Mouse (Mus musculus) 3134 (cell line): Measurements from ENCODE around the gene Arid2.

Experiments used
- DNase-seq: peaks from one replicate; pipeline ENCODE4 v3.0.0-alpha.2; 2011; ENCODE audit warnings: low spot score; ENCODE audit not compliant: insufficient read length; ENCODE audit errors: extremely low read depth

Gene Arid2

DNA sequence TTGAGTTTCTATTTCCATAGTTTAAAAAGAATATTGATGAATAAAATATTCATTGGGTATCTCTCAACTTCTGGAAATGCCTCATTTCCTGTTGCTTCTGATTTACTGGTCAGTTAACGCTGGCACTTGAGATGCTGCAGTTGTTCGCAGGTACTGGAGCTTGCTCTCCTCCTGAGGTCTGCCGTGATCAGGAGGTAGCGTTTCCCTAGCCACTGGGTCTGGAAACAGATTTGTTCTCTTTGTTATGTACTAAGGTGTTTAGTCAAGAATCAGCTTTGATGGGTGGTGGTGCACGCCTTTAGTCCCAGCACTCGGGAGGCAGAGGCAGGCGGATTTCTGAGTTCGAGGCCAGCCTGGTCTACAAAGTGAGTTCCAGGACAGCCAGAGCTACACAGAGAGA is 54.8 kb downstream of the Arid2 start:
- DNase-seq: no peak

DNA sequence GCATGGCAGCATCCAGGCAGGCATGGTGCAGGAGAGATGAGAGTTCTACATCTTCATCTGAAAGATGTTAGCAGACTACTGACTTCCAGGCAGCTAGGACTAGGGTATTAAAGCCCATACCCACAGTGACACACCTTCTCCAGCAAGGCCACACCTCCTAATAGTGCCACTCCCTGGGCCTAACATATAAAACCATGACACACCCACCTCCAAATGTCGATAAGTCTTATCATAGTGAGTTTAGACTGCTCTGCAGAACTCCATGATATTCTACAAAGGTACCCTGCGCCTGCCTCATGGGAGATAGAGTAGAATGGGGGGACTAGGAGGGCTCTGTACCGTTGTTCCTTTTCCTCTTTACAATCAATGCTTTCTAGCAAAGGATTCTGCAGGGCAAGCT is 55.6 kb downstream of the Arid2 start:
- no peak for DNase-seq

DNA sequence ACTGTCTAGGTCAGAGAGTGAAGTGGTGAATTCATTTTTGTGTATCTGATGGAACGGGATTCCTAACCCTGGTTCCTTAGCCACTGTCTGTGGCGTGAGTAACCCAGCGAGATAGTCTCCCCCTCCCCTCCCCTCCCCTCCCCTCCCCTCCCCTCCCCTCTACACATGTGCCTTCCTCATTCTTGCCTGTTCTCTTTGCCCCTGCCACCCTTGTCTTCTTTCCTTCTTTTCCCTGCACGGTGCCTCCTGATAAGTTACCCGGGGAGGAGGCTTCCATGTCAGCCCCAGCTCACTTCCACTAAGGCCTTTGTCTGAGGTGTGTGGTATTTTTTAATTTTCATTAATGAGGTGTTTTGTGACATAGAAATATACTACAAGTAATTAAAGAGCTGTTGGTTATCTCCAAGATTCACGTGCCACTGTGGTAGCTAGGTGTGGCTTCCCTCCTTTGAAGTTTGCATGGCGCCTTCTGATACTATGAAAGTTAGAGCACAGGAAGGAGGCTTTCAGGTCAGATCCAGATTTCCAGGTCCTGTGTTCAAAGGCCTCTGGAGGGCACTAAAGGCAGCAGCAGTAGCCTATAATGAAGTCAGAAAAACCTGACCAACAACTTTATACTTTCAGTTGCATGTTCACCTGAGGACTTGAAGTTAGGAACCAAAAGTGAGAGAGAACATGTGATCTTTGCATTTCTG is 57.4 kb downstream of the Arid2 start:
- no peak for DNase-seq

DNA sequence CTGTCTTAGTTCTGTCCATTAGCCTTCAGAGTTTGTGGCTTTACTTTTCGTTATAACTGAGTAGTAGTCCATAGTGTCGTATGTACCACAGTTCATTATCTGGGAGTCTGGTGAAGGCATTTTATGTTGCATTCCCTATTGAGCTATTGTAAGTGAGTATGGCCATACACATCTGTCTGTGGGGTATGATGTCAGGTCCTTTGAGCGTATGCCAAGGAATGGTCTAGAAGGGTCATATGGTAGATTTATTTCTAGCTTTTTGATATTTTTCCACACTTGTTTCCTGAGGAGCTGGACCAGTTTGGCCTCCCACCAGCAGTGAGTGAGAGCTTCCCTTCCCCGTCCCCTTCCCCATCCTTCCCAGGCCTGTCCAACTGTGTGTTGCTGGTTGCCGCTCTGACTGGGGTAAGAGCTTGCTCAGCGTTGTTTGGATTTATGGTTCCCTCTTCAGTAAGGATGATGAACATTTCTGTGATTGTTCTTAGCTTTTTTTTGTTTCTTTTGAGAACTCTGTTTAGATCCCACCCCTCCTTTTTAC is 58.1 kb downstream of the Arid2 start:
- no peak for DNase-seq

DNA sequence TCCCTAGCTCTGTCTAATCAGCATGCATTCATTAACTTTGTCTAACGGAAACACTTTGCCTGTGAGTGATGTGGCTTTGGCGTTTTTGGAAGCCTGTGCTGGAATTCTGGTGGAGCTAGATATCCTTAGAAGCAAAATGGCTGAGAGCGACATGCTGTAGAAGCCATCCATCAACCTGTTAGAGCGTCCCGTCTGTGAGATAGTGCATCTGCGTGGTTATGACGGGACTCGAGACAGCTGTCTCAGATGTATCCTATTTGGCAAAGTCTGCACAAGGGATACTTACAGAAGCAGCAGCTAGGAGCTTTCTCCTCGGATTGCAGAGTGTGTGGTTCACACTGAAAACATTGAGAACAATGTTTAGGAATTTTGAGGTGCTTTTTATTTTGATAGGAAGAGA is 64.1 kb downstream of the Arid2 start:
- no peak for DNase-seq

DNA sequence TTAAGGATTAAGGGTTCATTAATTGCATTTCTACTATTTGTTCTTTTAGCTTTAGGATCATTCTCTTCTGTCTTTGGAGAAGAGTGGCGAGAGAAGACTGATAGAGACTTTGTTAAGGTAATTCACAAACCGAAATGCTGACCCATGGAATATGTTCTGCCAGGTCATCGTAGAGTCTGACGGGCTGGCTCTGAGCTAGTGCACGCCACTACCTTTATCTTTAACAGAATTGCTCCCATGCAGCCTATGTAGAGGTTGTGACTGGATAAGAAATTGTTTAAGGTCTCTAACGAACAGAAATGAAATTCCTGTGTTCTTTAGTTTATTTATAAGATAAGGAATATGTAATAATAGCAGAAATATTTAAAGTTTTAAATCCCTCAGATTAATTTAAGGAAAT is 71.6 kb downstream of the Arid2 start:
- no peak for DNase-seq

DNA sequence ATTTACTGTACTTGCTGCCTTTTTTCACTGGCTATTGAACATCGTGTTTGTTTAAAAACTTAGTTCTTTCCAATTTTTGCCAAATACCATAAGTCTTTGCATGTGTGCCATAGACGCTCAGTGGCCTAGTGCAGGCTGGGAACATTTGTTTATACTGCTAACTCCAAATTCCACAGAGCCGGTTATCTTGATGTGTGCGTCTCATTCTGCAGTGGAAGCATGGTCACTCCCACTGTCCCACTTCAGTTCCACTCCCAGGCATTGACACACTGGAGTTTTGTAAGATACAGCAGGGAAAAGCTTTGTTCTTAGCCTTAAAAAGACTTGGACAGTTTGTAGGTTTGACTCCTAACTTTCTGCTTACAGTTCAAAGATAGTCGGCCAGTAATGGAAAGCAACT is 73.3 kb downstream of the Arid2 start:
- no peak for DNase-seq

DNA sequence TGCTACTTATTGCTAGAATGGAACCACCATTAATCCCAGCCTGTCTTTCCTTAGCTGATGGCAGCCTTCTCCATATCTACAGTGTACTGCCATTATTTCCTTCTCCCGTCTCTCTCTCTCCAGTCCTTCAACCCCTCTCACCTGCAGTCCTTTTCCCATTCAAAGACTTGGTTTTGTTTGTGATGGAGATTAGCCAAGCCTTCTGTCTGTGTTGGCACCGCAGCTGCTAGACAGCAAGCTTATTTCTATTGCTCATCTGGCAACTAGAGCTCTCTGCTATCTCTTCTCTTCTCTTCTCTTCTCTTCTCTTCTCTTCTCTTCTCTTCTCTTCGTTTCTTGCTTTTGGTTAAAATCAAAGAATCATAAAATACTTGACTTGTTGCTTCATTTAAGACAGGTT is 78.0 kb downstream of the Arid2 start:
- DNase-seq: no peak

DNA sequence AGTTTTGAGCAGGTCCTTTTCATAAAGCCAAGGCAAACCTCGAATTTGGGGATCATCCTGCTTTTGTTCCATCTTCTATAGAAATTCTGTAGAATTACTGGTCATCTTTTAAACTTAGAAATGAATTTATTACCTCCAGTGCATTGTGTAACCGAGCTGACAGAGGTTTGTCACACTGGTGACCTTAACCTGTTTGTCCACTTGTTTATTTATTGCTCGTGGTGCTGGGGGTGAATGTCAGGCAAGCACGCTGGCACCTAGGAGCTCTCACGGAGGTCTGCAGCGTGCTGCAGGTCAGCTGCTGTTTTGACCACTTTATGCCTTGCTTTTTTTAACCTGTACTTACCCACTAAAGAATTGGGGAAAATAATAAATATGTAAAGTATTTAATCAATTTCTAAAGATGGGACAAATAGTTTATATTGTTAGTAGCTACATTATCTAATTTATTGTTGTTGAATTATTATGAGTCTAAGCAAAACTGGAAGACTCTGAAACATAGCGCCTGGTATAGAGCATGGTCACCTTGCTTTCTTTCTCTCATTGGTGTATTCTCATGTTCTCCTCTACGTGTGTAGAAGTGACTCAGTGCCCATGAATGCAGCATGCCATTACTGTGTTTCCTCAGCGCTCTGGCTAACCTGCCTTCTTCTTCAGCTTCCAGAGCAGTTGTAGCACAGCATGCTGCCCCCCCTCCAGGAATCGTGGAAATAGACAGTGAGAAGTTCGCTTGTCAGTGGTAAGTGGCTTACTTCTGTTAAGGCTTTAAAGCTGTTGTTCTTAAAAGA is 79.1 kb downstream of the Arid2 start:
- no peak for DNase-seq

DNA sequence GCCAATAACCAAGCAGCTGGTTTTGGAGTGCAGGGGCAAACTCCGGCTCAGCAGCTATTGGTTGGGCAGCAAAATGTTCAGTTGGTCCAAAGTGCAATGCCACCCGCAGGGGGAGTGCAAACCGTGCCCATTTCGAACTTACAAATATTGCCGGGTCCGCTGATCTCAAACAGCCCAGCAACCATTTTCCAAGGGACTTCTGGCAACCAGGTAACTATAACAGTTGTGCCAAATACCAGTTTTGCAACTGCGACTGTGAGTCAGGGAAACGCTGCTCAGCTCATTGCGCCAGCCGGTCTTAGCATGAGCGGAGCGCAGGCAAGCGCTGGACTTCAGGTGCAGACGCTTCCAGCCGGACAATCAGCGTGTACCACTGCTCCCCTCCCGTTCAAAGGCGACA is 84.0 kb downstream of the Arid2 start:
- DNase-seq: no peak

DNA sequence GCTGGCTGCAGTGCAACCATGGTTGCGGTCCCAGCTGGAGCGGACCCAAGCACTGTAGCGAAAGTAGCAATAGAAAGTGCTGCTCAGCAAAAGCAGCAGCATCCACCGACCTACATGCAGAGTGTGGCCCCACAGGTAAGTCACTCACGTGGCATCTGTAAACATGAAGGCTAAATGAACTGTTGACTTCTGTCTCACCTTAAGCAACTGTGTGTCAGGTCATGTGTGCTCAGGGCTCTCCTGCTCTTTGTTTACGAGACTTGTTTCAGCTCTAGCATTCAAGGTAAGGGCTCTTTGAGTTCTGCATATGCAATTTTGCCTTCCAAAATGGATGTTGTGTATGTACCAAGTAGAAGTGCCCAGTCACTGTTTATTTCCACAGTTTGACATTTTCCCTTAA is 85.3 kb downstream of the Arid2 start:
- DNase-seq: no peak

DNA sequence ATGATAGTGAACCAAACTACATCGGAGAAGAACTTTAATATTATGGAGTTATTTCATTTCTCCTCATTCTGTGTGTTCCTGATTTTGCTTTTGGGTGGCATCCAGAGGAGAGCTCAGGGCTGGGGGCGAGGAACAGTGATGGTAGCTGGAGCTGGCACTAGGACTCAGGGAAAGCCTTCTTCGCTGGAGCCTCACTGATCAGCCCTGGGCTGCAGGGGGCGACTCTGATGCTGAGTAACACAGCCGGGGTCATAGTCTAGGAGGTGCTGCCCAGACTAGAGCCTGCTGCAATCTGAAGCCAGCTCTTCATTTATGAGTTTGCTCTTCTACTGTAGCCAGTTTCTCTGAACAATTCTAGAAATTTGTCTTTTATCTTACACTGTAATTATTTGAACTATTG is 85.8 kb downstream of the Arid2 start:
- DNase-seq: no peak

DNA sequence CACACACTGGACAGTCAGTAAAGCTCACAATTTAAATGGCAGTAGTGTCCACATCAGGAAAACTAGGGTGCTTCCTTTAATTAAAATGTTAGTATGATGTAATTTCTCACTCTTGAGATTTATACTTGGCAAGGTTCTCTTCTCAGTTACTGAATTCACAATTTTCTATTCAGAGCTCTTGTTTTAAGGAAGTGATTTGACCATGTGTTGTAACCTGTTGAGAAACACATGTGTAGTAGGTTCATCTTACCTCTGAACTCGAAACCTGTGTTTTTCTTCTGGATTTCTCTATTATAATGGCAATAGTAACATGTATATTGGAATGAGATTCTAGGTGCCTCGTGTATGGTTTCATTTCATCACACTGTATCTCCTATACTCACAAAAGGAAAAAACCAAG is 88.9 kb downstream of the Arid2 start:
- no peak for DNase-seq

DNA sequence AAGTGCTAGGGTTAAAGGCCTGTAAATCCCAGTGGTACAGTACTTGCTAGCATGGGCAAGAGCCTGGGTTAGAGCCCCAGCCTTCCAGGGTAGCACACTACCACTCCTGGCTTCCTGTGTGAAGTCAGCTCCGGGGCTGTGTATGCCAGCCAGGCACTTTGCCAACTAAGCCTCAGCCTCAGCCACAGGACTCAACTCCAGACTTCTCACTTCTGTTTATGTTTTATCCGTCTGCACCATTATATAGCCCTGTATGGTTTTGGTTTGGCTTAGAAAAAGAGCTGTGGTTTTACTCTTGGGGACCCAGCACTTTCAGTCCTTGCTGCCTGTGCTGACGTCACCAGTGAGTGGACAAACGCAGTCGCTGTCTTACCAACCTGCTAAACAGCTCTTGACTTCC is 89.9 kb downstream of the Arid2 start:
- DNase-seq: peak; percentile 69

DNA sequence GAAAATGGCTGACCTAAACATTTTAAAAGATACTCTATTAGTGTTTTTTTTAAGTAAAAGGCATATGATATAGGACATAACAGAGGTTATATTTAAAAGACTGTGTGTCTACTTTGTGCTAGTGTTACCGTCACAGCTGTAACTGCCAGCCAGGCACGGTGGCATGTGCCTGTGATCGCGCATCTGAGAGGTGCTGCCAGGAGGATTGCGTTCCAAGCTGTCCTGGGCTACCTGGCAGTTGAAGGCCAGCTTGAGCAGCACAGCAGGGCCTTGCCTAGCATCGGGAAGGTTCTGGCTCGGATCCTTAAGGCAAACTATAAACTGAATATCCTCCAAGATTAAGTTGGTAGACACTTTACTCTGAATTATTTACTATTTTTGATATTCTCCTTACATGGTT is 90.4 kb downstream of the Arid2 start:
- DNase-seq: peak; percentile 42

DNA sequence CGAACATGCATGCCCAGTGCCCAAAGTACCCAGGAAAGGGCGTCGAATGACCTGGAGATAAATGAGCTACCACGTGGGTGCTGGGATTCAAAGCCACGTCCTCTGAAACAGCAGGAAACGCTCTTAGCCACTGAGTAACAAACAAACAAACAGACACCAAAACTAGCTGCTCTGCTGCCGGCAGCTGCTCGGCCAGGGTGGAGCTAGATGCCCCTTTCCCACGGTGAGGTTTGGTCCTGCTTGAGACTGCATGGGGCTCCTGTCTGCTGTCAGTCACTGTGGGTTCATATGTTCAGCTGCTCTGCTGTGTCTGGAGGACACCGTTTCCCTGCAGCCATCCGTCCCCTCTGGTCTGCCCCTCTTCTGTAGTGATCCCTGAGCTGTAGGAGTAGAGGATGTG is 94.9 kb downstream of the Arid2 start:
- no peak for DNase-seq

DNA sequence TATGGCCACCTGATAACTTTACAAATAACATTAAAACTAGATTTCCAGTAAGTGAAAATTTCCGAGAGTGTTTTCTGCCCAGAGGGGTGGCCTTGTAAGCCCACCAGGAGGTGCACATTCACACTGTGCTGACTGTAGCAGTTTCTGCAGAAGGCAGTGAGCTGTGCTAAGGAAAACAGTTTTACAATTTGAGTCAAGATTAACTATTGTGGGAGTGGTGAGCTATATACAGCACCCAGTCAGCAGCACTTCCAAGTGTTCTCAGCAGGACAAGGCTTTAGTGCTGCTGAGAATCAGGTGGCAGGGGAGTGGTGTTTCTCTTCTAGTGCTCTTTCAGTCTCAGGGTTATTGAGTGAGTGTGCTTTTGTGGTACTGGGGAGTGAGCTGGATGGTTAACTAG is 101.2 kb downstream of the Arid2 start:
- no peak for DNase-seq

DNA sequence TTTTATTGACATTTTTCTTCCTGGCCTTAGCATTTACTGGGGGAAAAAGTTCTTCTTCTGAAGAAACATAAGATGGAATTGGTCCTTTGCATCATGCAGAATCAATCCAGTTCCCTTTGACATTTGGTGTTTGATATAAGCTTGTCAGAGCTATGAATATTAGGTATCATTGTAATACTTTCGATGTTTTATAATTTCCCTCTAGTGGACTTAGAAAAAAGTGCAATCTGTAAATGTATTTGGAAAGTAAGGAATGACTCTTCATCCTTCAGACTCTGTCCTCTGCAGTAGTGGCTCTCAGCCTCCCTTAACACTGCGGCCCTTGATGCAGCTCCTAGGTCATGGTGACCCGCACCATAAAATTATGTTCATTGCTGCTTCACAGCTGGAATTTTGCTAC is 105.6 kb downstream of the Arid2 start:
- DNase-seq: no peak

DNA sequence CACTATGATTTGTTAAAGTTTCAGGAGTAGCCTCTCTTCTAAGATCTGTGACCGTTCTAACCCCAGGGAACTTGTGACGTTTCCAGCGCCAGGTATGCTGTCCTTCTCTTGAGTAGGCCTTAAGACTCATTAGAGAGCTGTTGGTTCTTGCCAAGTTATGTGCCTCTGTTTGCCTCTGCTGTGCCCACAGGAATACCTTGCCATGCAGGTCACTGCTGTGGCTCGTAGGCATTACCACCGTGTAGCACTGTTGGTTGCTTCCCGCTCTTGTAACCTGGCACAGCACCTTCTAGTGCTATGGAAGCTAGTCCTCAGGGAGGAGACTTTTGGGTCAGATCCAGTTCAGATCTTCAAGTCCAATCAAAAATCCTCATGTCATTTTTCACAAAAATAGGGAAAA is 107.8 kb downstream of the Arid2 start:
- DNase-seq: no peak

DNA sequence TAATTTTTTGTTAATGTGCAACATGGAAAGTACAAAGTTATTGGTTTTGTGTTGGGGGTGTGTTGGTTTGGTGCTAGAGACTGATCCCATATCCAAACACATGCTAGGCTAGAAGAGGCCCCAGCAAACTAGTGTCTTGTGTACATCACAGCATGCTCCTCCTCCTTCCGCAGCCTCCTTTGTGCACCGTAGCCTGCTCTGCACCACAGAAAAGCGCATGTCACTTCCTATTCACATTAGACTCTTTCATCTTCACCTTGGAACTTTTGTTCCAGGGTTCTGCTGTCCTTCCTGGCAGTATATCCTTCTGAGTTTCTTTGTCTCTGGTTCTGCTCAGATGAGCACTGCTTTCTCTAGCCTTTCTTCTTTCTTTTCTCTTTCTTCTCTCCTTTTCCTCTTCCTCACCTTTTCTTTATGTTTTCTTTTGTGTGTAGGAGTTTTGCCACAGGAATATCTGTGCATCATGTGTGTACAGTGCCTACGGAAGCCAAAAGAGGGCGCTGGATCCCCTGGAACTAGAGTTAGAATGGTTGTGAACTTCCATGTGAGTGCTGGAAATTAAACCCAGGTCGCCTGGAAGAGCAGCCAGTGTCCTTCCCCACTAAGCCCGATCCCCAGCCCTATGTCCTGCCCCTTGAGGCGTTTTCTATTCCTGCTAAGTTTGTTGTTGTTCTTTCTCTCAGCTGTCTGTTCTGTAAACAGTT is 109.5 kb downstream of the Arid2 start:
- no peak for DNase-seq

DNA sequence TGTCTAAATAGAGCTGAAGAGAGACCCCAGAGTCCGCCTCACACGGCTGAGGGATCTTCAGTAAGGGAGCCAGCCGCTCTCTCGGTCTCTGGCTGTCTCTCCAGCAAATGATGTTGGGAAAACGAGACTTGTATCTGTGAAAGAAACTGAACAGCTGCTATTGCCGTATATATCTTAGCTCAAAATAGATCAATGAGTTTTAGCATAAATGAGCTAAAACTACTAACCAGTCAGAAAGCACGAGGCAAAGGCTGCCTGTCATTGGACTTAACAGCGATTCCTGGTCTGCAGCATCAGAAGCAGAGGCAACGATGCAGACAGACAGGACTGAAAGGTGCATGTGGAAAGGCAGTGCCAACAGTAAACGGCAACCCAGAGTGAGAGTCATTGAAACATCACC is 111.0 kb downstream of the Arid2 start:
- no peak for DNase-seq

DNA sequence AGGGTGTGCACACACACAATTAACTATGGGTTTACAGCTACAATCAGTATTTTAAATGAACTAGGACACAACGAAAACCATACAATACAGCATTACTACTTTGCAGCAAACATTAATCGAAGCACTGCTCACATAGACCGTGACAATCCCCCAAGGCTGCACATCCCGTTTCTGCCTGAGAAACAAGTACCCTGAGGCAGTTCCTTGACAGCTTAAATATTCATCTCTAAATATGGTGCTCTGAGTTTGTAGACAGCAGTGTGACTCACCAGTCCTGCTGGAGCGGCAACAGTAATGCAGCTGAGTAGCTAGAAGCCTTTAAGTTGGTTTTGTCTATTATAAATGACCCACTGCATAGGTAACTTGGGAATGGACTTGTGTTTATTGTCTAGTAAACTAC is 118.2 kb downstream of the Arid2 start:
- DNase-seq: no peak
